ENCODE assay signal across 8 mouse cellular contexts in the genomic region with DNA sequence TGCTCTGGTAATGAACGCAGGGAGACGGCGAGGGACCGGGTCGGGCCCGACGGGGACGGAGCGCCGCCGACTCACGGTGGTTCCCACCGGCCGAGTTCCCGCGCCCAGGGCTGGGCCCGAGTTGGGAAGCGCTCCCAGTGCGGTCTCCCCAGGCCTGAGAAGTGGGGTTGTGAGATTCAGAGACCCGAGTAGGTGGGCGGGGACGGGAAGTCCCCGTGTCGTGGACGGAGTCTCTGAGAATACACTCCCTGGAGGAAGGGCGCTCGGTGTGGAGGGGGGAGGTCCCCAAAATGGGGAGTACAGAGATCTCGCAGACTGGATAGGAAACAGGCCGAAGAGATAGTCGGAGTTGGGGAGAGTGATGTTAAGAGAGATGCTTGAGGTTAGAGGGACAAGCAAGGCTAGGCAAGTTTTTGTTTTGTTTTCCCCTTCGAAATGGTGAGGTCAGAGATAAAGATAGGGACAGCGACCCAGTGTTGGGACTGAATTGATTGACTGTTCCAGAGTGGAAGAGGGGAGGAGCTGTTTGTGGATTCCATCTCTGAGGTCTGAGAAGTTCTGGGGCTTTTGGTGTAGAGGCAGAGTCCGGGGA. TPM values are rescaled to one million over a fixed set of nuclear protein-coding genes. Genes with fewer than 3 reads are reported as not detected.
DNase-seq lines count a peak whose midpoint lies in the region; ATAC-seq and TF ChIP-seq lines count a peak whose summit lies in the region.

No protein-coding gene starts in this region.

- H3K27ac ChIP-seq in kidney, adult 2 months (ENCODE audit: insufficient read depth, low read depth, low read length): peak overlapping the region; percentile 67
- H3K27ac ChIP-seq in limb, embryonic 15.5 days: peak overlapping the region; percentile 94

- peak overlapping the region; percentile 61 for H3K4me2 ChIP-seq in limb, embryonic 15.5 days

- peak overlapping the region; percentile 96 for H3K4me3 ChIP-seq in kidney, adult 2 months (ENCODE audit: insufficient read depth, low read depth, low read length)
- H3K4me3 ChIP-seq in limb, embryonic 15.5 days: peak overlapping the region; percentile 96

- in situ Hi-C loops in Patski (cut with MboI; ENCODE audit: low pct_unique_long_range_greater_than_20kb): no loop called here

- CTCF ChIA-PET in Patski (lab: Charles Lee): interaction anchor here (1.7 to 2.4 kb wide), 2 partner anchors 12 to 22 kb away, joined by 5 to 11 read pairs; no protein-coding TSS in a partner anchor

- no peak for TF ChIP-seq CTCF in kidney, adult 2 months (conservative IDR thresholded peaks at IDR 0.05; ENCODE audit: insufficient read depth, insufficient read length, low read depth, low read length)
- no peak for TF ChIP-seq CTCF in Patski (IDR thresholded peaks at IDR 0.05)

- WGBS in kidney, adult 2 months: under 1% methylated on average over 33 of the region's 33 CpGs
- 1% methylated on average over 32 of the region's 33 CpGs for WGBS in limb, embryonic 15.5 days

- peaks cover 10% of the 10 kb centered on the region; the same call in 1 of the 2 replicates for H3K4me1 ChIP-seq in kidney, adult 2 months (ENCODE audit: control insufficient read depth, insufficient read depth, low read length)
- peaks cover 24% of the 10 kb centered on the region for H3K4me1 ChIP-seq in limb, embryonic 15.5 days

- ATAC-seq in Patski: peak; percentile 68
- ATAC-seq in limb, embryonic 15.5 days (ENCODE audit: insufficient number of reproducible peaks, low FRiP score, low TSS enrichment, low read depth): peak; percentile 71
- peak; percentile 33; the same call in 1 of the 2 replicates for ATAC-seq in monocyte, adult 5-6 weeks (replicated peaks; ENCODE audit: insufficient number of reproducible peaks, low FRiP score, low TSS enrichment, poor library complexity, severe bottlenecking)

- no peaks in the 10 kb centered on the region for H3K36me3 ChIP-seq in kidney, adult 2 months (ENCODE audit: control insufficient read depth, insufficient read depth, low read length)
- H3K36me3 ChIP-seq in limb, embryonic 15.5 days: 0 out of 2 replicates have a peak, but pooled peaks cover 5% of the 10 kb centered on the region

- H3K9ac ChIP-seq in limb, embryonic 15.5 days: peak overlapping the region; percentile 95

- H3K27me3 ChIP-seq in kidney, adult 2 months (replicated peaks; ENCODE audit: control insufficient read depth, insufficient read depth, low read length): no peaks in the 10 kb centered on the region
- H3K27me3 ChIP-seq in Patski: no peaks in the 10 kb centered on the region
- no peaks in the 10 kb centered on the region for H3K27me3 ChIP-seq in limb, embryonic 15.5 days

- H3K9me3 ChIP-seq in limb, embryonic 15.5 days: no peaks in the 10 kb centered on the region

- TF ChIP-seq POLR2A in kidney, adult 2 months (IDR thresholded peaks at IDR 0.05; ENCODE audit: low read depth, low read length): no peak

- DNase-seq in kidney, adult 2 months: peak; percentile 51
- DNase-seq in kidney, postnatal 10 days: no peak
- DNase-seq in Patski (ENCODE audit: low read depth, low spot score): no peak
- DNase-seq in fibroblast of lung, adult 2 months (ENCODE audit: low read depth): peak; percentile 6
- DNase-seq in left cerebral cortex, adult 18-20 months (ENCODE audit: low spot score in 2 of 2): no peak
- no peak for DNase-seq in urinary bladder, adult 2 months (ENCODE audit: low spot score)

- POLR2A ChIA-PET in Patski (lab: Charles Lee): no interaction called here

RNA-seq across cellular contexts. Expression of a gene that starts 0.5 kb away (rescaled TPM):
- 219 and 245 TPM in 2 replicates for polyA plus RNA-seq in kidney, adult 2 months (2012; rRNA removed)
- 254 TPM for polyA plus RNA-seq in Patski (2021)
- polyA plus RNA-seq in limb, embryonic 15.5 days (2015; fragmentation: Nextera tagmentation; extraction: Ambion mirVana): 197 and 206 TPM in 2 replicates
- total RNA-seq in monocyte, adult 5-6 weeks (2017): 65.4 to 88.6 TPM (median 68.4 TPM) in 3 replicates
- total RNA-seq in left cerebral cortex, adult 18-20 months (2021): 10 to 100 TPM; 57.1 to 61.6 TPM
- polyA plus RNA-seq in urinary bladder, adult 2 months (2012; rRNA removed): 217 and 261 TPM in 2 replicates

RNA-seq across cellular contexts. Expression of a gene that starts 36.0 kb away (rescaled TPM):
- polyA plus RNA-seq in kidney, adult 2 months (2012; rRNA removed): 259 and 341 TPM in 2 replicates
- polyA plus RNA-seq in Patski (2021): 498 TPM
- 280 and 287 TPM in 2 replicates for polyA plus RNA-seq in limb, embryonic 15.5 days (2015; fragmentation: Nextera tagmentation; extraction: Ambion mirVana)
- 58.8 to 66.7 TPM (median 64.5 TPM) in 3 replicates for total RNA-seq in monocyte, adult 5-6 weeks (2017)
- total RNA-seq in left cerebral cortex, adult 18-20 months (2021): 100 to 1,000 TPM; 560 to 576 TPM
- polyA plus RNA-seq in urinary bladder, adult 2 months (2012; rRNA removed): 166 and 206 TPM in 2 replicates

Comparison
In these comparisons a context has a peak if more than half of its experiments do, and no peak if none do; other contexts are left out.
1. DNase-seq: peak in kidney, adult 2 months (single experiment) and fibroblast of lung, adult 2 months (single experiment); none in kidney, postnatal 10 days (single experiment), Patski (single experiment), left cerebral cortex, adult 18-20 months (0 of 2) and urinary bladder, adult 2 months (single experiment).
2. Peak in every context shown above with its lines, with median percentiles within 50 percentile points of each other: ATAC-seq.